Mouse (Mus musculus) frontal cortex, postnatal 25 days (tissue): ENCODE measurements around the gene Mdga1.

Experiments
- DNase-seq, 2 experiments: peaks; one replicate each; pipeline ENCODE4 v3.0.0; 2022; ENCODE audit warnings: low spot score in 2 of 2

The Mdga1 gene

GRCm38 (mm10) chr17:29844949-29845348 is 124.9 kb downstream of the Mdga1 start:
- DNase-seq: no peak

GRCm38 (mm10) chr17:29843419-29844162 is 126.3 kb downstream of the Mdga1 start:
- no peak for DNase-seq

- no peak for DNase-seq
Measured at GRCm38 (mm10) chr17:29841781-29842690, 127.9 kb downstream of the Mdga1 start.

GRCm38 (mm10) chr17:29838029-29838428 is 131.9 kb downstream of the Mdga1 start:
- DNase-seq: no peak

GRCm38 (mm10) chr17:29837441-29837840 is 132.4 kb downstream of the Mdga1 start:
- no peak for DNase-seq

GRCm38 (mm10) chr17:29834768-29835167 is 135.1 kb downstream of the Mdga1 start:
- no peak for DNase-seq

GRCm38 (mm10) chr17:29834333-29834732 is 135.6 kb downstream of the Mdga1 start:
- no peak for DNase-seq

GRCm38 (mm10) chr17:29831696-29832095 is 138.2 kb downstream of the Mdga1 start:
- no peak for DNase-seq

GRCm38 (mm10) chr17:29829136-29829535 is 140.8 kb downstream of the Mdga1 start:
- DNase-seq: no peak

- DNase-seq: no peak
Measured at GRCm38 (mm10) chr17:29827602-29828001, 142.3 kb downstream of the Mdga1 start.

GRCm38 (mm10) chr17:29824512-29825120 is 145.3 kb downstream of the Mdga1 start:
- DNase-seq: no peak

- no peak for DNase-seq
Measured at GRCm38 (mm10) chr17:29824208-29824509, 145.7 kb downstream of the Mdga1 start.

GRCm38 (mm10) chr17:29823439-29824207 is 146.3 kb downstream of the Mdga1 start:
- DNase-seq: no peak

- DNase-seq: no peak
Measured at GRCm38 (mm10) chr17:29819608-29820007, 150.3 kb downstream of the Mdga1 start.

GRCm38 (mm10) chr17:29818989-29819388 is 150.9 kb downstream of the Mdga1 start:
- no peak for DNase-seq

- DNase-seq: no peak
Measured at GRCm38 (mm10) chr17:29818264-29818945, 151.5 kb downstream of the Mdga1 start.

- no peak for DNase-seq
Measured at GRCm38 (mm10) chr17:29814758-29815157, 155.1 kb downstream of the Mdga1 start.

- no peak for DNase-seq
Measured at GRCm38 (mm10) chr17:29813328-29813727, 156.6 kb downstream of the Mdga1 start.

GRCm38 (mm10) chr17:29803545-29803944 is 166.3 kb downstream of the Mdga1 start:
- DNase-seq: no peak

- peak in 1 of 2 experiments; percentile 38 for DNase-seq
Measured at GRCm38 (mm10) chr17:29801358-29801757, 168.5 kb downstream of the Mdga1 start.

GRCm38 (mm10) chr17:29800096-29800455 is 169.8 kb downstream of the Mdga1 start:
- no peak for DNase-seq
